Mouse (Mus musculus) embryonic fibroblast, embryonic 13.5 days (primary cell): Measurements from ENCODE around the gene Tmem203.

Experiments used
- CTCF ChIP-seq: IDR thresholded peaks from 2 replicates; pipeline ENCODE4 v1.5.1; 2011; ENCODE audit warnings: mild to moderate bottlenecking, control low read depth, low read length, moderate library complexity, borderline replicate concordance; ENCODE audit not compliant: insufficient read depth
- POLR2A ChIP-seq: IDR thresholded peaks from 2 replicates; pipeline ENCODE4 v1.6.1; 2011; ENCODE audit warnings: low read depth, mild to moderate bottlenecking, control low read depth, low read length, moderate library complexity

GRCm38 (mm10) chr2:25258887-25259286 lies 3.6 kb downstream of the Tmem203 start:
- TF ChIP-seq CTCF (no peak), POLR2A (no peak)
